Mouse (Mus musculus): ENCODE data around the gene Olfr380. TPM values are rescaled to one million over a fixed set of nuclear protein-coding genes. Genes with fewer than 3 reads are reported as not detected.

Gene Olfr380
- not detected in 2 replicates for polyA plus RNA-seq (2021; fragmentation: Nextera tagmentation)
- long read RNA-seq, experiment 1 = 0 reads
- long read RNA-seq, experiment 2 = 0 reads

GRCm38 (mm10) chr11:73457408-73457807 is at the start of gene Olfr380:
Olfr380 (minus strand) TSS chr11:73457508.

GRCm38 (mm10) chr11:73491503-73491902 is 34.2 kb upstream of the Olfr380 start, which contains the start of gene Olfr381:
Olfr381 (minus strand) TSS chr11:73491603.

GRCm38 (mm10) chr11:73428377-73428776 is 28.9 kb downstream of the Olfr380 start, which contains the start of gene Olfr378:
Olfr378 (minus strand) TSS chr11:73428477.

Other genes starting within 250 kb of the Olfr380 start
- not detected in 2 replicates for gene Trpv1, start 223.2 kb downstream of the Olfr380 start, polyA plus RNA-seq (2021; fragmentation: Nextera tagmentation)
- gene Trpv3, start 190.1 kb downstream of the Olfr380 start, polyA plus RNA-seq (2021; fragmentation: Nextera tagmentation) = 0.04 and 0.16 TPM in 2 replicates
- 22.3 and 23.1 TPM in 2 replicates for gene Aspa, start 127.9 kb downstream of the Olfr380 start, polyA plus RNA-seq (2021; fragmentation: Nextera tagmentation)
- not detected in 2 replicates for gene Gm49340, start 127.8 kb downstream of the Olfr380 start, polyA plus RNA-seq (2021; fragmentation: Nextera tagmentation)
- gene Spata22, start 127.8 kb downstream of the Olfr380 start, polyA plus RNA-seq (2021; fragmentation: Nextera tagmentation) = not detected in 2 replicates
- not detected in 2 replicates for gene Olfr20, start 106.7 kb downstream of the Olfr380 start, polyA plus RNA-seq (2021; fragmentation: Nextera tagmentation)
- gene Olfr376, start 86.3 kb downstream of the Olfr380 start, polyA plus RNA-seq (2021; fragmentation: Nextera tagmentation) = not detected in 2 replicates
- not detected in 2 replicates for gene Olfr1, start 57.9 kb downstream of the Olfr380 start, polyA plus RNA-seq (2021; fragmentation: Nextera tagmentation)
- gene Olfr378, start 29.0 kb downstream of the Olfr380 start, polyA plus RNA-seq (2021; fragmentation: Nextera tagmentation) = not detected in 2 replicates
- gene Olfr381, start 34.1 kb upstream of the Olfr380 start, polyA plus RNA-seq (2021; fragmentation: Nextera tagmentation) = not detected in 2 replicates
- gene Olfr382, start 59.7 kb upstream of the Olfr380 start, polyA plus RNA-seq (2021; fragmentation: Nextera tagmentation) = not detected in 2 replicates
- not detected in 2 replicates for gene Olfr385, start 135.5 kb upstream of the Olfr380 start, polyA plus RNA-seq (2021; fragmentation: Nextera tagmentation)
- not detected in 2 replicates for gene Olfr384, start 141.1 kb upstream of the Olfr380 start, polyA plus RNA-seq (2021; fragmentation: Nextera tagmentation)
- not detected in 2 replicates for gene Zfp735, start 231.3 kb upstream of the Olfr380 start, polyA plus RNA-seq (2021; fragmentation: Nextera tagmentation)

All from layer of hippocampus, adult 6 months (tissue).